Mouse (Mus musculus) layer of hippocampus, adult 8-10 months (tissue): ENCODE data around the gene Lhx2. TPM values are rescaled to one million over a fixed set of nuclear protein-coding genes. Genes with fewer than 3 reads are reported as not detected.

Experiments used
- DNase-seq, 2 experiments: peaks; one replicate each; pipeline ENCODE4 v3.0.0; 2022; ENCODE audit warnings: low spot score in 2 of 2
- total RNA-seq, 4 experiments: library from RNA; stranded (reverse); gene quantifications; 2 replicates each; pipeline ENCODE4 v1.2.4; 2022

Gene Lhx2
- total RNA-seq: 10 to 100 TPM; 67.2 to 84.6 (median 74.4) TPM

GRCm38 (mm10) chr2:38338990-38339909 is at the start of gene Lhx2:
Gene Lhx2, plus strand, starts transcription at chr2:38339281.
- DNase-seq: no peak

DNA sequence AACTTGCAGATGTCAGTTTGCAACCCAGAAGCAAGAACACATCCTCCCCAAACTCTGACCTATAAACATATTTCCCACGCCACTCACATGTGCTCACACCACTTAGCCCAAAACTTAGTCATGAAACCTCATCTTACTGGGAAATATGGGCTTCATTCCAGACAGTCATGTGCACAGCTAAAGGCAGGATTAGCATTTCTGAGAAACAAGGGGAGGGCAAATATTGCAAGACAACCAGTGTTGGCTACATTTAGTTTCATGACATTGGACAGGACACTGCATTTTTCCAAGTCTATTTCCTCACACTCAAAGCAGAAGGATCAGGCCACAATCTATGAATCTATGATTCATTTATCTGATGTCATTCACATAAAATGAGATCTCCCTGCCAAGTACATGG is 47.6 kb upstream of the Lhx2 start:
- no peak for DNase-seq

DNA sequence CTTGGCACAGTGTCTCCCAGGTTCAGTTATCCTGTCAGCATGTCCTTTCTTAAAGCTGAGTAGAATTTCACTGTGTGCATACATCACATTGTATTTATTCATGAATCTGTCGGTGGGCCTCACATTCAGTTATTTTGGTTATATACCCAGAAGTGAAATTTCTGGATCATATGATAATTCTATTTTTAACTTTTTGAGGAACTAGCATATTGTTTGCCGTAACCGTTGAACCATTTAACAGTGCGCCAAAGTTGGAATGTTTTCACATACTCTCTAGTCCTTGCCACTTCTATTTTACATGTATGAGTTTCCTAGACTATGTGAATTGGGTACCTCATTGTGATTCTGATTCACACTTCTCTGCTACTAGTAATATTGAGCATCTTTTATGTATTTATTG is 43.1 kb upstream of the Lhx2 start:
- DNase-seq: no peak

DNA sequence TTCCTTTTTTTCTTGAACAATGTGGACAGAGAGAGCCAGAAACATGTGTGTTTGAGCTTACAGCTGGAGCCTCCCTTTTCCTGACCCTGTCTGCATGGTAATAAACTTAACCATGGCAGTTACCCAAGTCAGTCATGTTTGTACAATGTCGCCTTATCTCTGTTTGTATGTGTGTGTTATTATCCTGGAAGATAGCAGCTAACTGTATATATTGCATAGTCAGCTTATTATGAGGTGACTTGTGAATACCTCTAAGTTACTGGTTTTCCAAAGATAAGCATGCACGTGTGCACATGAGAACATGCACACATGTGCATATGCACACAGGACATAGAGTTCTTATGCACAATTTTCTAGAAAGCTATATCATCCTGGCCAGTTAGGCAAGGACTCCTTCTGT is 38.1 kb upstream of the Lhx2 start:
- DNase-seq: no peak

- no peak for DNase-seq
These were observed 33.9 kb upstream of the Lhx2 start for GRCm38 (mm10) chr2:38305152-38305551.

DNA sequence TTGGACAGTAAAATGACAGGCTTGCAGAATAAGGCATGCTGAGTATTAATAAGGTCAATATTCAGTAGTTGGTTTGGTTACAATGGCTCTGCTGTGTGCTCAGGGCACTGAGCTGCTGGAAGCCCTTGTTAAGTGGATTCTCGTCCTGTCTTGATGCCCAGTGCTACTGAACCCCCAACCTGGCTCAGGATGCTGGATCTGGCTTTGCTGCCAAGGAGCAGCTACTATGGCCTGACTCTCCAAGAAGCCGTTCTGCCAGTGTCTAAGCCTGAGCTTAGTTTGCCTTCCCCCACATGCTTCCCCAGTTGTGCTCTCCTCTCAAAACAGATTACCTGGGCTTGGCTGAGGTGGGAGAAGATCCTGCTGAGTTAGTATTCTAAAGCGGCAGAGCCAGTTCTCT is 26.2 kb upstream of the Lhx2 start:
- DNase-seq: no peak

DNA sequence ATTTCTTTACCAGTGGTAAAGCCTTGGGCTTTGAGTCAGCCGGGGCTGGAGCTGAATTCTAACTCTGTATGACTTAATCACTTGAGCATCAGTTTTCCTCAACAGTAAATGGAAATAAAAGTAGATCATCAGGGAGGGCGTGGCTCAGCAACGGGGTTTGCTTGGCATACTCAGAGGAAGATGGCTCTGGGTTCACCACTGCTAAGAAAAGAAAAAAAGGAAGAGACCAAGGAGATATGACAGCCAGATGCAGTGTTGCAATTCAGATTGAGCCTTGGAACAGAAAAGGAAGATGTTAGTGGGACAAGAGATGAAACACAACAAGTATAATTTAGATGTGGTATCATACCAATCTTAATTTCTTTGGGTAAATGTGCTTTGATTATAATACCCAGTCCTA is 25.7 kb upstream of the Lhx2 start:
- DNase-seq: no peak

GRCm38 (mm10) chr2:38319086-38319485 is 20.0 kb upstream of the Lhx2 start:
- DNase-seq: no peak

- no peak for DNase-seq
These were observed 18.2 kb upstream of the Lhx2 start for GRCm38 (mm10) chr2:38320911-38321310.

- DNase-seq: no peak
These were observed 15.7 kb upstream of the Lhx2 start for GRCm38 (mm10) chr2:38323380-38323779.

GRCm38 (mm10) chr2:38326671-38327070 is 12.4 kb upstream of the Lhx2 start:
- no peak for DNase-seq

DNA sequence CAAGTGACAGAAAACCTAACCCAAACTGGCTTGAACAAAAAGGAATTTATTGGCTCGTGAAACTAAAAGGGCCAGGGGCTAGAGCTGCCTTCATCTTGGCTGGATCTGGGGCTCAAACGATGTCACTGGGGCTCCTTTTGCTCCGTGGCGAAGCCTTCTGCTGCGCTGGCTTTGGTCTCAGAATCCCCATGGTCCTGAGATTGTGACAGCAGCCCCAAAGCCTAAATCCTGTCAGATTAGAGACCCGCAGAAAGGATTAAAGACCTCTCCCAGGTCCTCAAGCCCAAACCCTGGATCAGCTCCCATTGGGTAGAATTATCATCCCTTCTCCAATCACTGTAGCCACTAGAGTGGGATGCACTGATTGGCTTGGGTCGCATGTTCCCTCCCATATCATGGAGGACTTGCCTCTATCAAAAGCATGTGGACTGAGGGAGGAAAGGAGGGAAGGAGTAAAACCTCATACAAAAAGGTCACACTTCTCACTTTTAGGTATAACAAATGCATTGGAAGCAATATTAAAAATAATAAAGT is 5.4 kb upstream of the Lhx2 start:
- no peak for DNase-seq

GRCm38 (mm10) chr2:38336606-38337005 is 2.5 kb upstream of the Lhx2 start:
- no peak for DNase-seq

DNA sequence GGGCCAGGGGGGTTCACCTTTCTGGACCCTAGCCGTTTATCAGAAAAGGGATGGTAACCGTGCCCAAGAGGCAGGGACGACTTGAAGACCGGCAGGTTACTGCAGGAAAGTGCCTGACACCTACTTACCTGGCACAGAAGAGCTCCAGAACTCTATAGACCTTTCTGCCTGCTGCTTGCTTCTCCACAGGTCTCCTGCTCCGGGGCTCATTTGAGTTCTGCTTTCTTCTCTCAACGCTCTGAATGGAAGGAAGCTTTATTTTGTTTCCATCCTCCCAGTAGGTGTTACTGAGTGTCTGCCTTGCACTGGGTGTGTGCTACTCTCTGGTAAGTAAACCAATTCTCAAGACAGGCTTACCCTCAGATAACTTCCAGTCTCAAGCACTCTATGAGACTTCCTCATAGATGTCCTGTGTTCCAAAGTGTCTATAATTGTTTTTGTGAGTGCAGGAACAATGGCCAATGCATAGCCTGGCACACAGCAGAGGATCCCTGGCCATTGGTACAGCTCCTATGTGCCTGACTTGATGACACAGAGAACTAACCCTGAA is 1.9 kb upstream of the Lhx2 start:
- DNase-seq: no peak

DNA sequence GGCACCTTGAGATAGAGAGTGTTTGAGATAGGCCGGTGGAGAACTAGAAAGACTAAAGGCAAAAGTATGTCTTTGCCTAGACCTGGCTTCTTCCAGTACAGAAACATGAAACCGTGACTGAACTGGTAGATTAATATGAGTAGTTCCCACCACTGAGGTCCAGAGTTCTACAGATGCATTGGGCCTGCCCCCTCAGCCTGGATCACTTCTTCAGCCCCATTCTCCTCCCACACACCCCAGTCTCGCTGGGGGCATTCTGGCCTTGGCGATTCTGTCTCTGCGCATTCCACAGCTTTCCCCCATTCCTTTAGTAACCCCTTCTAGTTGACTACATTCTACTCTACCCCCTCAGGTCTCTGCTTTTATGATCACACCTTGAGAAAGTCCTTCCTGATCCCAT is 1.4 kb upstream of the Lhx2 start:
- no peak for DNase-seq

DNA sequence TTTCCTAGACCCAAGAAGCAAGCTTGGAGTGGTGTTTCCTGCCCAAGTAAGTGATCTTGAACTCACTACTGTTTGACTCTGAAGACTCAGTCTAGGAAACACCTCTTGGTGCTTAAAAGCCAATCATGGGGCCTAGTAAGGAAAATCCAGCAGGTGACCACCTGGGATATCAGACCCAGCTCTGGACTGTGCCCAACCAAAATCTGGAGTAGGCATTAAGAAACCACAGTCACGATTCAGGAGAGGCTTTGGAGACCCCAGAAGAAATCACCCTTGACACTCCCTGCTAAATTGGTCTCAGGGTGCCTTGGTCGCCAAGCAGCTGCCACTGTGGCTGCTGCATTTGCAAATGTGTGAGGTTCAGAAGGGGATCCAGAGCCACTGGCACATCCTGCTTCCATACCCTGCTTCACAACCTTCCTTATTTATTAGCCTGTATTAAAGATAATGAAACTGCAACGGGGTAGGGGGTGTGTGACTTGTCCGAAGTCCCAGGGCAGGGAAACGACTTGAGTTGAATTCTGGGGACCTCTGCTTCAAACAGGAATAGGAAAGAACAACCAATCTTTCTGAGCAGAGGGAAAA is 641 bp upstream of the Lhx2 start:
- no peak for DNase-seq

DNA sequence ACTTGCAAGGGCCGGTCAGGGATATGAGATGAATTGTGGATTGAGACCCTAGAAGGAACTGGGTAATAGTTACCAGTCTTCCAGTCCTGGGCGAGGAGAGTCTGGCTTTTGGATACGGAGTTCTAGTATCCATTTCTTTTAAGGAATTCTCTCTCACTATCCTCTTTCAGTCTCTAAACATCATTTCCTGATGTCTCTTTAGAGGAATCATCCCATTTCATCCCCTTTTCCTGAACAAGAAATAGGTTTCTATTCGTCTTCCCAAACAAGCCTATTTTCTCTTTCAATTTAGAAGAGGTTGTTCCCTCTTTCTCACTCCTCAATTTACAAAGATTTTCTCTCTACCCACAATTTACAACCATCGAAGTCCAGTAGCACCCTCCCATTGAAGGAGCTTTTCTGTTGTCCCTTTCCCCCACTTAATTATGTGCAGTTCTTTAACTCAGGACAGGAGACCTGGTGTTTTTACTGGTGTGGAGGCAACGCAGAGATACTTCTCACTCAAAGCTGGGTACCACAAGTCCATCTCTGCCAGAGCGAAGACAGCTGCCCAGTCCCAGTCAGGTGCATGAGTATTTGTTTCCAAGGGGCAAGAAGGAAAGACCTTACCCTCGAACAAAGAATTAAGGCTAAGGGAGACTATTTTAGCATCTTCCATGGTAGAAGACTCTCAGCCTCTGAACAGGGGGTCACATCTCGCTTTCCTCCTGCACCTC is 987 bp downstream of the Lhx2 start:
- DNase-seq: no peak

DNA sequence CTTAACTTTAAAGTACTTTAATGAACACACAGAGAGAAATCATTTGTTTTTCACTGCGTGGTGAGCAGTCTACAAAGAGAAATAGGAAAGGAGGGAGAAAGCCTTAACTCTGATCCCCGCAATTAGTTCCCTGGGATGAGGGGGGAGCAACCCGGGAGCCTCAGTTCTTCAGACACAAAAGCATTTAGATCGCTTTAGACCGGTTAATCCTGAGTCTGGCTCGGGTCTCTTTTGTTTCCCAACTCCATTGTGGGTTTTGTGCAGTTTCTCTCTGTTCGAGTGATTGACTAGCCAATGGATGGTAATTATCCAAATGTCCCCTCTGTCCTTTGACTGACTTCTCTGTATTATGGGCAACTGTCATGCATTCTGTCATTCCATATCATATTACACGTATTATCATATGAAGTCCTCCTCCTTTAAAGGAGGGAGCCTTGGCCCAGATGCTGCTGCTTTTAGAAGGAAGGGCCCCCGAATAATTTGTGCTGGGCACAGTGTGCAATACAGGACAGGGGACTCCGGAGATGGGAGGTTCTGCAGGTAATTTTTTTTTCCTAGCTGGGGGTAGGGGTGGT is 1.6 kb downstream of the Lhx2 start:
- DNase-seq: no peak

- no peak for DNase-seq
These were observed 4.5 kb downstream of the Lhx2 start for GRCm38 (mm10) chr2:38343573-38343972.

GRCm38 (mm10) chr2:38344727-38345126 is 5.6 kb downstream of the Lhx2 start:
- no peak for DNase-seq

DNA sequence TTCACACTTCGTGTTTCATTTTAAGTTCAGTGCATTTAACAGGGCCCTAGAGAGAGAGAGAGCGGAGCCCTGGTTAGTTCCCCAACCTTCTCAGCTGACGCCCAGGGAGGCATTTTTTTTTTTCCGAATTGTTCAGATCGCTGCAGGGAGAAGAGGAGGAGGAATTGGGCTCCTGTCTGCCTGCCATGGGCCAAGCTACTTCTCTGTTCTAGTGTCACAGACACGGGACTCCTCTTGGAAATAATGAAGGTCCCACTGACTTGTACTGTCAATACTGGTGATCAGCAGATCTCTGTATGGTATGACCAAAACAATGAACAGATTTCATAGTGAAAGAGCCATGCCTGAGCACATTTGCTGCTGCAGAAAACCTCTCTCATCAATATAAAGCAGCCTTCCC is 7.3 kb downstream of the Lhx2 start:
- DNase-seq: no peak
